Mouse (Mus musculus) MEL (cell line): ENCODE data around the gene Fam214a. TPM values are rescaled to one million over a fixed set of nuclear protein-coding genes. Genes with fewer than 3 reads are reported as not detected.

ENCODE experiments used
- DNase-seq: peaks from one replicate; pipeline ENCODE4 v3.0.0; 2011; ENCODE audit warnings: low read depth, low spot score
- H3K27ac ChIP-seq: 2 replicates; pipeline ENCODE4 v1.5.1; 2012; ENCODE audit warnings: low read depth, mild to moderate bottlenecking, control low read depth, low read length, moderate library complexity; ENCODE audit not compliant: control insufficient read depth
- H3K27me3 ChIP-seq, 2 experiments: fragments of 150-350 bp in 1 of 2; sonication (generic) in 1 of 2; 2 replicates each; pipeline ENCODE4 v1.6.1; 2012; ENCODE audit warnings: low read length in 2 of 2, mild to moderate bottlenecking in 2 of 2, improper control_type of control experiment in 1 of 2, moderate library complexity in 1 of 2; ENCODE audit not compliant: insufficient read depth in 2 of 2, control insufficient read depth in 1 of 2
- H3K36me3 ChIP-seq, 2 experiments: 2 replicates each; pipeline ENCODE4 v1.6.1; 2012 to 2014; ENCODE audit warnings: low read length in 2 of 2, improper control_type of control experiment in 1 of 2, inconsistent platforms in 1 of 2, mild to moderate bottlenecking in 1 of 2; ENCODE audit not compliant: insufficient read depth in 2 of 2, control insufficient read depth in 1 of 2
- H3K4me1 ChIP-seq, 2 experiments: fragments of 150-350 bp in 1 of 2; sonication (generic) in 1 of 2; 2 replicates each; pipeline ENCODE4 v1.6.1; 2012; ENCODE audit warnings: low read length in 2 of 2, improper control_type of control experiment in 1 of 2, mild to moderate bottlenecking in 1 of 2; ENCODE audit not compliant: insufficient read depth in 2 of 2, control insufficient read depth in 1 of 2
- H3K4me3 ChIP-seq, 2 experiments: fragments of 150-350 bp in 1 of 2; sonication (generic) in 1 of 2; 2 replicates each; pipeline ENCODE4 v1.5.1; 2012; ENCODE audit warnings: low read depth in 2 of 2, low read length in 2 of 2, mild to moderate bottlenecking in 2 of 2, moderate library complexity in 2 of 2, control low read depth in 1 of 2, improper control_type of control experiment in 1 of 2; ENCODE audit not compliant: control insufficient read depth in 1 of 2, insufficient read depth in 1 of 2
- H3K79me2 ChIP-seq: 2 replicates; pipeline ENCODE4 v1.6.1; 2012; ENCODE audit warnings: mild to moderate bottlenecking, low read length, moderate library complexity; ENCODE audit not compliant: control insufficient read depth, poor library complexity, insufficient read depth
- H3K9ac ChIP-seq: 2 replicates; pipeline ENCODE4 v1.6.1; 2012; ENCODE audit warnings: low read depth, mild to moderate bottlenecking, control low read depth, low read length, moderate library complexity; ENCODE audit not compliant: control insufficient read depth, poor library complexity, severe bottlenecking
- H3K9me3 ChIP-seq: fragments of 150-350 bp; sonication (generic); replicated peaks from 2 replicates; pipeline ENCODE4 v1.6.1; 2012; ENCODE audit warnings: mild to moderate bottlenecking, low read length, improper control_type of control experiment, moderate library complexity; ENCODE audit not compliant: insufficient read depth
- BHLHE40 ChIP-seq: IDR thresholded peaks from 2 replicates; pipeline ENCODE4 v1.6.1; 2012; ENCODE audit warnings: low read depth, mild to moderate bottlenecking, inconsistent platforms, low read length, improper control_type of control experiment, borderline replicate concordance
- CHD2 ChIP-seq: IDR thresholded peaks from 2 replicates; pipeline ENCODE4 v1.6.1; 2011; ENCODE audit warnings: low read length, improper control_type of control experiment
- CTCF ChIP-seq, 3 experiments: IDR thresholded peaks in 2 of 3; conservative IDR thresholded peaks in 1 of 3; 2 replicates each; pipeline ENCODE4 v1.5.1; 2011 to 2012; ENCODE audit warnings: low read length in 3 of 3, low read depth in 2 of 3, mild to moderate bottlenecking in 2 of 3, improper control_type of control experiment in 1 of 3, inconsistent platforms in 1 of 3, mixed read lengths in 1 of 3, moderate library complexity in 1 of 3; ENCODE audit not compliant: control insufficient read depth in 1 of 3, insufficient read depth in 1 of 3, poor library complexity in 1 of 3, severe bottlenecking in 1 of 3
- E2F4 ChIP-seq: IDR thresholded peaks from 2 replicates; pipeline ENCODE4 v1.6.1; 2011; ENCODE audit warnings: low read depth, low read length, improper control_type of control experiment, borderline replicate concordance
- ELF1 ChIP-seq: IDR thresholded peaks from 2 replicates; pipeline ENCODE4 v1.6.1; 2014; ENCODE audit warnings: low read depth, mild to moderate bottlenecking, inconsistent platforms, low read length, improper control_type of control experiment, moderate library complexity
- ETS1 ChIP-seq: IDR thresholded peaks from 2 replicates; pipeline ENCODE4 v1.6.1; 2012; ENCODE audit warnings: low read depth, mild to moderate bottlenecking, inconsistent platforms, low read length, improper control_type of control experiment, moderate library complexity
- GATA1 ChIP-seq: IDR thresholded peaks from 2 replicates; pipeline ENCODE4 v1.6.1; 2011; ENCODE audit warnings: low read depth, low read length, improper control_type of control experiment
- HCFC1 ChIP-seq: IDR thresholded peaks from 2 replicates; pipeline ENCODE4 v1.6.1; 2012; ENCODE audit warnings: low read depth, mild to moderate bottlenecking, inconsistent platforms, low read length, improper control_type of control experiment, moderate library complexity
- JUND ChIP-seq: IDR thresholded peaks from 2 replicates; pipeline ENCODE4 v1.6.1; 2011; ENCODE audit warnings: low read depth, mild to moderate bottlenecking, improper control_type of control experiment, low read length
- KAT2A ChIP-seq: conservative IDR thresholded peaks from 2 replicates; pipeline ENCODE4 v1.6.1; 2012; ENCODE audit warnings: low read depth, low read length, improper control_type of control experiment, inconsistent platforms
- MAX ChIP-seq: IDR thresholded peaks from 2 replicates; pipeline ENCODE4 v1.6.1; 2011; ENCODE audit warnings: low read length, improper control_type of control experiment
- MAZ ChIP-seq: IDR thresholded peaks from 2 replicates; pipeline ENCODE4 v1.6.1; 2012; ENCODE audit warnings: low read depth, mild to moderate bottlenecking, inconsistent platforms, low read length, improper control_type of control experiment
- MXI1 ChIP-seq: IDR thresholded peaks from 2 replicates; pipeline ENCODE4 v1.6.1; 2011; ENCODE audit warnings: mild to moderate bottlenecking, low read depth, low read length, improper control_type of control experiment
- MYC ChIP-seq: IDR thresholded peaks from 2 replicates; pipeline ENCODE4 v1.6.1; 2011; ENCODE audit warnings: low read depth, mild to moderate bottlenecking, low read length, improper control_type of control experiment, moderate library complexity
- NELFE ChIP-seq: IDR thresholded peaks from 2 replicates; pipeline ENCODE4 v1.6.1; 2011; ENCODE audit warnings: low read depth, low read length, improper control_type of control experiment
- NRF1 ChIP-seq: IDR thresholded peaks from 2 replicates; pipeline ENCODE4 v1.6.1; 2014; ENCODE audit warnings: low read depth, mild to moderate bottlenecking, inconsistent platforms, low read length, improper control_type of control experiment, moderate library complexity; ENCODE audit not compliant: poor library complexity, insufficient read depth, severe bottlenecking
- POLR2A ChIP-seq, 2 experiments: IDR thresholded peaks; 2 replicates each; pipeline ENCODE4 v1.6.1; 2011 to 2012; ENCODE audit warnings: low read length in 2 of 2, mild to moderate bottlenecking in 2 of 2, control low read depth in 1 of 2, improper control_type of control experiment in 1 of 2, low read depth in 1 of 2, moderate library complexity in 1 of 2; ENCODE audit not compliant: control insufficient read depth in 1 of 2, insufficient read depth in 1 of 2, poor library complexity in 1 of 2
- POLR2AphosphoS2 ChIP-seq: IDR thresholded peaks from 2 replicates; pipeline ENCODE4 v1.6.1; 2011; ENCODE audit warnings: low read length, improper control_type of control experiment
- RAD21 ChIP-seq: IDR thresholded peaks from 2 replicates; pipeline ENCODE4 v1.6.1; 2011; ENCODE audit warnings: mild to moderate bottlenecking, low read depth, low read length, improper control_type of control experiment
- RCOR1 ChIP-seq: IDR thresholded peaks from 2 replicates; pipeline ENCODE4 v1.6.1; 2012; ENCODE audit warnings: low read depth, mild to moderate bottlenecking, inconsistent platforms, low read length, improper control_type of control experiment
- SIN3A ChIP-seq: IDR thresholded peaks from 2 replicates; pipeline ENCODE4 v1.6.1; 2012; ENCODE audit warnings: low read length, improper control_type of control experiment, inconsistent platforms
- SMC3 ChIP-seq: IDR thresholded peaks from 2 replicates; pipeline ENCODE4 v1.6.1; 2011; ENCODE audit warnings: low read depth, low read length, improper control_type of control experiment
- TBP ChIP-seq: IDR thresholded peaks from 2 replicates; pipeline ENCODE4 v1.8.0; 2011; ENCODE audit warnings: low read depth, low read length, improper control_type of control experiment
- TCF12 ChIP-seq: IDR thresholded peaks from 2 replicates; pipeline ENCODE4 v1.6.1; 2014; ENCODE audit warnings: low read depth, mild to moderate bottlenecking, inconsistent platforms, low read length, improper control_type of control experiment, moderate library complexity
- UBTF ChIP-seq: IDR thresholded peaks from 2 replicates; pipeline ENCODE4 v1.6.1; 2012; ENCODE audit warnings: low read depth, mild to moderate bottlenecking, inconsistent platforms, low read length, improper control_type of control experiment, moderate library complexity, borderline replicate concordance; ENCODE audit not compliant: insufficient read depth
- USF2 ChIP-seq, 2 experiments: IDR thresholded peaks; 2 replicates each; pipeline ENCODE4 v1.6.1; 2011 to 2012; ENCODE audit warnings: improper control_type of control experiment in 2 of 2, low read length in 2 of 2, borderline replicate concordance in 1 of 2, inconsistent platforms in 1 of 2, low read depth in 1 of 2, mild to moderate bottlenecking in 1 of 2; ENCODE audit not compliant: insufficient read depth in 1 of 2
- ZC3H11A ChIP-seq: IDR thresholded peaks from 2 replicates; pipeline ENCODE4 v1.6.1; 2012; ENCODE audit warnings: low read depth, mild to moderate bottlenecking, inconsistent platforms, low read length, improper control_type of control experiment
- ZMIZ1 ChIP-seq: IDR thresholded peaks from 2 replicates; pipeline ENCODE4 v1.6.1; 2012; ENCODE audit warnings: low read depth, mild to moderate bottlenecking, inconsistent platforms, low read length, improper control_type of control experiment, moderate library complexity
- ZNF384 ChIP-seq: IDR thresholded peaks from 2 replicates; pipeline ENCODE4 v1.6.1; 2012; ENCODE audit warnings: low read depth, mild to moderate bottlenecking, inconsistent platforms, low read length, improper control_type of control experiment
- polyA plus RNA-seq, 2 experiments: library from polyadenylated mRNA; stranded (reverse) in 1 of 2; unstranded in 1 of 2; fragments of >175 nt in 1 of 2; fragments of >200 nt in 1 of 2; gene quantifications; 2 replicates each; pipeline versions ENCODE4 v1.2.1 to v1.2.4; 2012; ENCODE audit warnings: low replicate concordance in 2 of 2, low read depth in 1 of 2; ENCODE audit not compliant: insufficient read length in 2 of 2, insufficient read depth in 1 of 2, missing spikeins in 1 of 2
- total RNA-seq: library from RNA; depleted of rRNA; stranded (reverse); fragments of 300-350 nt; gene quantifications from 2 replicates; pipeline ENCODE4 v1.2.3, GENCODE M21; 2012

The Fam214a gene
- total and polyA plus RNA-seq, 3 experiments, result 2.3 to 3.9 TPM; not detected in 1

DNA sequence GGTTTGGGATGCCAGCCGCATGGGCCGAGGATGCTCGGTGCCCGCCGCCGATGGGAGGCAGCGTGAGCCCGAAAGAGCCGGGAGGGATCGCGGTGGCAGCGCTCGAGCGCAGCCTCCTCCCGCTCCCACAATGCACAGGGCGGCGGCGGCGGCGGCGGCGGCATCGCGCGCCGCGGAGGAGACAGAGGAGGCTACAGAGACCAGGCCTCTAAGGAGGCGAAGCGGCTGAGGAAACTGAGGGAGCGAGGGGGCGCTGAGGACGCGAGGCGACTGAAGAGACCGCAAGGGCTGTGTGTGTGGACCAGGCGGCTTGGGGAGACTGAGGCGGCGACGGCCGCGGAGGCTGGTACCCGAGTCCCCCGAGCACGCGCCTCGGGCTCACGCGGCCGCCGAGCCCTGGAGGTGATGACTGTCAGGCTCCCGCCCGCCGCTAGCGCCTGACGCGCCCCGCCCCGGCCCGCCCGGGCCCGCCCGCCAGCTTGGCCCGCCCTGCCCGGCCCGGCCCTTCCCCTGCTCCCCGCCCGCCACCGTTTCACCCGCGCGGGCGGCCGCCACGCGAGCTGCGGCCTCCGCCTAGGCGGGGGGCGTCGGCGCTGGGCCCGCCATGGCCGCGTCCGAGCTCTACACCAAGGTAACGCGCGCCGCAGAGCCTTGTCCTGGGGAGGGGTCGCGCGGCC, 118.5 kb downstream of the Fam214a start:
- peak overlapping the region; percentile 88 for H3K27ac ChIP-seq
- H3K9me3 ChIP-seq, result no peaks in the 10 kb centered on the region
- H3K27me3 ChIP-seq, result no peaks in the 10 kb centered on the region
- H3K36me3 ChIP-seq, result peaks cover 0 to 18% of the 10 kb centered on the region in 2 experiments; a peak in 2 of 4 replicates
- H3K79me2 ChIP-seq, result peaks cover 8% of the 10 kb centered on the region
- DNase-seq, result peak; percentile 84
- peak overlapping the region; percentile 88 to 96 for H3K4me3 ChIP-seq
- TF ChIP-seq POLR2A (IDR thresholded peaks at IDR 0.05; ENCODE audit: control insufficient read depth in 1 of 2, insufficient read depth in 1 of 2, low read depth in 1 of 2, low read length in 2 of 2, poor library complexity in 1 of 2) (peak; percentile 84 to 93), NELFE (peak; percentile 79), MYC (peak; percentile 78), MAZ (0 out of 2 replicates have a peak, but pooled peaks have one; percentile 43), USF2 (IDR thresholded peaks at IDR 0.05; ENCODE audit: borderline replicate concordance in 1 of 2, insufficient read depth in 1 of 2, low read depth in 1 of 2, low read length in 2 of 2) (no peak), RCOR1 (no peak), UBTF (no peak), TBP (no peak), CTCF (IDR thresholded peaks at IDR 0.05 in 2 of 3, conservative IDR thresholded peaks at IDR 0.05 in 1 of 3; ENCODE audit: control insufficient read depth in 1 of 3, insufficient read depth in 1 of 3, low read depth in 2 of 3, low read length in 3 of 3, poor library complexity in 1 of 3, severe bottlenecking in 1 of 3) (0 out of 6 replicates have a peak, but pooled peaks of 1 of the 3 experiments have one; percentile 4), NRF1 (peak; percentile 38; the same call in 1 of the 2 replicates), SIN3A (peak; percentile 18; the same call in 1 of the 2 replicates), MAX (peak; percentile 66; the same call in 1 of the 2 replicates), TCF12 (0 out of 2 replicates have a peak, but pooled peaks have one; percentile 20), HCFC1 (0 out of 2 replicates have a peak, but pooled peaks have one; percentile 38), POLR2AphosphoS2 (peak; percentile 54; the same call in 1 of the 2 replicates)
- peak overlapping the region; percentile 96 for H3K9ac ChIP-seq
- peaks cover 3 to 15% of the 10 kb centered on the region in 2 experiments for H3K4me1 ChIP-seq

DNA sequence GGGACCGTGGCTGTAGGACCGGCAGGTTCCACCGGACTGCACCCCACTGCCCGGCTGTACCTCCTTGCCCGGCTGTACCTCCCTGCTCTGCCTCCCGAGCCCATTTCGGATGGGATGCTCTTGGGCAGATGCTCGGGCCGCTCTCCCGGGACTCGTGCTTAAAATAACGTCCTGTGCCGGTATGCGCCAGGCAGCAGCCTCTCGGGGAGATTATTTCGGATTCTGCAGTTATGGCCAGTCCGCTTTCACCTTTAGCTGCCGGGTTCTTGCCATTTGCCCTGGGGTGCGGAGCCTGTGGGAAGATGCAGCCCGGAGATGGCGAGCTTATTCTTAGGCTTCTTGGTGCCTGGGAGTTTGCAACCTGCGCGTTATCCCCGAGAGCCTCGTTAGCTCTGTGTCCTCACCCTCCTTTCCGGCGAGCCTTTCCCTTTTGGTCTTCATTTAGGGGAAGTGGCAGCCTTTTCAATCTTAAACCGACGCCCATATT, 119.1 kb downstream of the Fam214a start:
- Histone ChIP-seq H3K36me3 (peaks cover 0 to 18% of the 10 kb centered on the region in 2 experiments; a peak in 2 of 4 replicates), H3K9ac (peak overlapping the region; percentile 76), H3K79me2 (peaks cover 8% of the 10 kb centered on the region), H3K4me3 (peak overlapping the region; percentile 88 to 96), H3K27ac (peak overlapping the region; percentile 61), H3K9me3 (no peaks in the 10 kb centered on the region), H3K4me1 (peaks cover 3 to 15% of the 10 kb centered on the region in 2 experiments), H3K27me3 (no peaks in the 10 kb centered on the region)
- peak; percentile 88 for DNase-seq
- TF ChIP-seq KAT2A (no peak), HCFC1 (no peak), ZC3H11A (no peak), CHD2 (no peak), SIN3A (peak; percentile 40; the same call in 1 of the 2 replicates), MXI1 (no peak), E2F4 (no peak), USF2 (IDR thresholded peaks at IDR 0.05; ENCODE audit: borderline replicate concordance in 1 of 2, insufficient read depth in 1 of 2, low read depth in 1 of 2, low read length in 2 of 2) (no peak), ETS1 (no peak), BHLHE40 (no peak), ZMIZ1 (no peak; the same call in 1 of the 2 replicates), UBTF (no peak), ELF1 (no peak), SMC3 (no peak), GATA1 (no peak), RAD21 (no peak), ZNF384 (no peak), POLR2A (IDR thresholded peaks at IDR 0.05; ENCODE audit: control insufficient read depth in 1 of 2, insufficient read depth in 1 of 2, low read depth in 1 of 2, low read length in 2 of 2, poor library complexity in 1 of 2) (peak in 1 of 2 experiments; percentile 46; a peak in 1 of 4 replicates), JUND (no peak), TBP (peak; percentile 59)
